Mouse (Mus musculus) macrophage (primary cell): ENCODE results near the gene Plau. TPM values are rescaled to one million over a fixed set of nuclear protein-coding genes. Genes with fewer than 3 reads are reported as not detected.

Source experiments
- H3K27ac ChIP-seq: fragments of 350-480 bp; formaldehyde crosslinking; 2 replicates; pipeline ENCODE4 v1.9.0; 2021
- H3K36me3 ChIP-seq: fragments of 350-480 bp; formaldehyde crosslinking; 2 replicates; pipeline ENCODE4 v1.9.0; 2021; ENCODE audit errors: inconsistent target
- H3K4me3 ChIP-seq: fragments of 350-480 bp; formaldehyde crosslinking; 2 replicates; pipeline ENCODE4 v1.9.0; 2021; ENCODE audit errors: inconsistent target
- H3K79me2 ChIP-seq: fragments of 350-480 bp; formaldehyde crosslinking; 2 replicates; pipeline ENCODE4 v1.9.0; 2021; ENCODE audit errors: inconsistent target
- WGBS: methylation state at CpG from one replicate; pipeline ENCODE4 v1.1.7; 2026; ENCODE audit warnings: inconsistent platforms; ENCODE audit not compliant: missing documents; 5-methylcytosine and 5-hydroxymethylcytosine counted together
- polyA plus RNA-seq: library from polyadenylated mRNA; stranded (reverse); fragments of 250-400 nt; gene quantifications from 3 replicates; pipeline ENCODE4 v1.2.4, GENCODE M21; 2018; ENCODE audit warnings: inconsistent platforms

Plau gene
- polyA plus RNA-seq, 1 experiment from 2014 or later: 52.7 TPM

GRCm38 (mm10) chr14:20873931-20874330 lies 37.5 kb downstream of the Plau start:
- 35% methylated on average over 6 of the region's 6 CpGs for WGBS
- no peak overlapping the region for H3K4me3 ChIP-seq
- no peak overlapping the region for H3K27ac ChIP-seq
- no peaks in the 10 kb centered on the region for H3K36me3 ChIP-seq
- no peaks in the 10 kb centered on the region for H3K79me2 ChIP-seq

GRCm38 (mm10) chr14:20884691-20885090 lies 48.2 kb downstream of the Plau start:
- Histone ChIP-seq H3K36me3 (no peaks in the 10 kb centered on the region), H3K4me3 (peak overlapping the region; percentile 3; the same call in 1 of the 2 replicates), H3K27ac (peak overlapping the region; percentile 87), H3K79me2 (no peaks in the 10 kb centered on the region)
- WGBS: 74% methylated on average over 5 of the region's 5 CpGs

GRCm38 (mm10) chr14:20885091-20885888 lies 48.8 kb downstream of the Plau start:
- WGBS: 22% methylated on average over 10 of the region's 10 CpGs
- Histone ChIP-seq H3K79me2 (no peaks in the 10 kb centered on the region), H3K27ac (peak overlapping the region; percentile 87), H3K36me3 (no peaks in the 10 kb centered on the region), H3K4me3 (peak overlapping the region; percentile 3; the same call in 1 of the 2 replicates)

GRCm38 (mm10) chr14:20886266-20886665 lies 49.8 kb downstream of the Plau start:
- Histone ChIP-seq H3K4me3 (no peak overlapping the region), H3K79me2 (no peaks in the 10 kb centered on the region), H3K27ac (peak overlapping the region; percentile 87), H3K36me3 (no peaks in the 10 kb centered on the region)
- 48% methylated on average over 4 of the region's 4 CpGs for WGBS

- Histone ChIP-seq H3K4me3 (no peak overlapping the region), H3K27ac (no peak overlapping the region), H3K36me3 (no peaks in the 10 kb centered on the region), H3K79me2 (no peaks in the 10 kb centered on the region)
- WGBS: 95% methylated on average over 7 of the region's 7 CpGs
These were observed 51.2 kb downstream of the Plau start for GRCm38 (mm10) chr14:20887541-20888085.

GRCm38 (mm10) chr14:20891941-20892402 lies 55.5 kb downstream of the Plau start:
- H3K4me3 ChIP-seq: no peak overlapping the region
- no peaks in the 10 kb centered on the region for H3K79me2 ChIP-seq
- no peaks in the 10 kb centered on the region for H3K36me3 ChIP-seq
- WGBS: 59% methylated on average over 9 of the region's 9 CpGs
- H3K27ac ChIP-seq: peak overlapping the region; percentile 21; the same call in 1 of the 2 replicates

Other genes starting within 250 kb of the Plau start
- 2.2 to 2.9 TPM (median 2.5 TPM) in 3 replicates for gene Usp54, start 195.6 kb upstream of the Plau start, polyA plus RNA-seq
- 0.37 to 1.8 TPM (median 0.59 TPM) in 3 replicates for gene Myoz1, start 180.1 kb upstream of the Plau start, polyA plus RNA-seq
- not detected in 3 replicates for gene Synpo2l, start 168.3 kb upstream of the Plau start, polyA plus RNA-seq
- 43.0 to 56.3 TPM (median 51.3 TPM) in 3 replicates for gene Sec24c, start 162.4 kb upstream of the Plau start, polyA plus RNA-seq
- 6.3 to 12.2 TPM (median 8.0 TPM) in 3 replicates for gene Fut11, start 141.7 kb upstream of the Plau start, polyA plus RNA-seq
- 58.9 to 120 TPM (median 68.1 TPM) in 3 replicates for gene Chchd1, start 133.7 kb upstream of the Plau start, polyA plus RNA-seq
- gene Zswim8, start 129.1 kb upstream of the Plau start, polyA plus RNA-seq: 38.2 to 53.2 TPM (median 47.0 TPM) in 3 replicates
- 30.3 to 67.9 TPM (median 35.8 TPM) in 3 replicates for gene Ndst2, start 102.1 kb upstream of the Plau start, polyA plus RNA-seq
- gene Camk2g, start 42.6 kb upstream of the Plau start, polyA plus RNA-seq: 12.2 to 24.7 TPM (median 16.2 TPM) in 3 replicates
- gene Vcl, start 92.7 kb downstream of the Plau start, polyA plus RNA-seq: 14.0 to 27.3 TPM (median 15.5 TPM) in 3 replicates
- gene Ap3m1, start 215.8 kb downstream of the Plau start, polyA plus RNA-seq: 51.8 to 77.5 TPM (median 68.5 TPM) in 3 replicates
- 23.1 to 54.9 TPM (median 40.6 TPM) in 3 replicates for gene Adk, start 215.9 kb downstream of the Plau start, polyA plus RNA-seq